Mouse (Mus musculus) testis, adult 2 months (tissue): ENCODE measurements around the gene Col4a3. TPM values are rescaled to one million over a fixed set of nuclear protein-coding genes. Genes with fewer than 3 reads are reported as not detected.
A peak's percentile ranks its signal among the peaks of the same experiment; 100 is the strongest.

Source experiments
- H3K27ac ChIP-seq: fragments of 200-500 bp; 2 replicates; pipeline ENCODE4 v1.5.1; 2012; ENCODE audit warnings: low read depth, low read length; ENCODE audit not compliant: control insufficient read depth, insufficient read depth
- H3K27me3 ChIP-seq: fragments of 200-500 bp; 2 replicates; pipeline ENCODE4 v1.6.1; 2012; ENCODE audit warnings: mild to moderate bottlenecking, low read length, moderate library complexity; ENCODE audit not compliant: control insufficient read depth, insufficient read depth
- H3K36me3 ChIP-seq: fragments of 200-500 bp; 2 replicates; pipeline ENCODE4 v1.6.1; 2012; ENCODE audit warnings: mild to moderate bottlenecking, low read length; ENCODE audit not compliant: control insufficient read depth, insufficient read depth
- H3K4me1 ChIP-seq: fragments of 200-500 bp; 2 replicates; pipeline ENCODE4 v1.6.1; 2012; ENCODE audit warnings: low read length; ENCODE audit not compliant: control insufficient read depth, insufficient read depth
- H3K4me3 ChIP-seq: fragments of 200-500 bp; 2 replicates; pipeline ENCODE4 v1.5.1; 2012; ENCODE audit warnings: low read depth, mild to moderate bottlenecking, low read length, moderate library complexity, mixed read lengths; ENCODE audit not compliant: control insufficient read depth
- CTCF ChIP-seq: fragments of 200-500 bp; IDR thresholded peaks from 2 replicates; pipeline ENCODE4 v1.5.1; 2012; ENCODE audit warnings: low read depth, mild to moderate bottlenecking, inconsistent platforms, low read length, moderate library complexity; ENCODE audit not compliant: control insufficient read depth, insufficient read depth, insufficient replicate concordance
- POLR2A ChIP-seq: fragments of 200-500 bp; IDR thresholded peaks from 2 replicates; pipeline ENCODE4 v1.6.1; 2012; ENCODE audit warnings: low read depth, mild to moderate bottlenecking, inconsistent platforms, low read length, moderate library complexity; ENCODE audit not compliant: control insufficient read depth
- polyA plus RNA-seq: library from polyadenylated mRNA; depleted of rRNA; stranded (reverse); fragments of >200 nt; gene quantifications from 2 replicates; pipeline ENCODE4 v1.2.3, GENCODE M21; 2012; rRNA removed

Gene Col4a3
- polyA plus RNA-seq = 5.3 and 7.9 TPM in 2 replicates

DNA sequence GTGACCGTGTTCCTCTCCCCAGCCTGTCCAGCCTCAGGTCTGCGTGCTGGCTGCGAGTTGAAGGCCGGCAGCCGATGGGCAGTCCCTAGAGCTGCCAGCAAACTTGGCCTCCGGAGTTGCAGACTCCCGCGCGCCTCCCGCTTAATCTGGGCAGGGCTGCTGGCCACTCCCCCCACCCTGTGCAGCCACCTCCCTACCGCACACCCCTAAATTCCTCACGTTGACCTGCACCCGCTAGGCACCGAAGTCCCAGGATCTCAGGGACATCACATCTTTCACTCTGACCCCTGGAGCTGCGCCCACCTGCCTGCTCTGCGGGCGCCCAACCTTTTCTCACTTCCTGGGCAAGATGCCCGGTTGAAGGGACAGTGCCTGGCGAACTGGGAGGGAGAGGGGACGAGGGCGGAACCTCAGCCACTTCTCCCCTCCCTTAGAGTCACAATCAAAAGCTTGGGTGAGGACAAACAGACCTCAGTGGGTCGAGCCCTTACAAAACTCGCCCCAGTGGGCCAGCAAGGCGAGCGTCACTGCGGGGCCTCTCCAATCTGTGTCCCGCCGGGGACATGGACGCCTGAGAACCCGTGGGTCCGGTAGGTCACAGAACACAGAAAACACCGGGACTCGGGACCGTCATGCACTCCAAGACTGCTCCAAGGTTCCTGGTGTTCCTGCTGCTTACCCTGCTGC is at the start of gene Col4a3, which contains the start of gene Col4a4:
Col4a3 (plus strand) TSS at position 209 of the 687 bp plus-strand sequence.
Col4a4 (minus strand) TSS at position 137 of the 687 bp plus-strand sequence.
- peak within 1 kb of the TSS; percentile 59 for H3K27ac ChIP-seq
- no peaks in the 10 kb centered on the region for H3K36me3 ChIP-seq
- H3K4me3 ChIP-seq = peak within 1 kb of the TSS; percentile 69
- no peaks in the 10 kb centered on the region for H3K27me3 ChIP-seq
- H3K4me1 ChIP-seq = peaks cover 7% of the 10 kb centered on the region; the same call in 1 of the 2 replicates
- TF ChIP-seq CTCF (no peak), POLR2A (no peak)

- Histone ChIP-seq H3K27me3 (no peaks in the 10 kb centered on the region), H3K27ac (no peak overlapping the region), H3K36me3 (no peaks in the 10 kb centered on the region), H3K4me3 (no peak overlapping the region), H3K4me1 (no peaks in the 10 kb centered on the region)
- TF ChIP-seq POLR2A (no peak), CTCF (no peak)
These were observed 48.9 kb upstream of the Col4a3 start for GRCm38 (mm10) chr1:82537848-82538247.

DNA sequence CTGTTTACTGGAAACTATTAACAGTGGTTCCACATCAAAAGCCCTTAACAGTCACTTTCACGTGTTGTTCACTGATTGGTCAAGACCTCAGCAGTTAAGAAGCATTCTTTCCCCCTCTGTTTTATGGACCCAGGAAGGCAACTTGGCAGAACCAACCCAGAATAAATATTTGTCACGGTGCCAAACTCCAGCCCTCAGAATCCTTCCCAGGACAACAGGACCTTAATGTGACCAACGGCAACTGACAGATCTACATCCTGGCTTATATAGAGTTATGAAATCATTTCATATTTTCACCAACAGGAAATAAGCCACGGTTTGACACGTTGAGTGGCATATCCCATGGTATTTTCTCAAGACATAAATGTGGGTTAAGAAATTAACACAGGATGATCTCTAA is 46.7 kb upstream of the Col4a3 start:
- no peaks in the 10 kb centered on the region for H3K36me3 ChIP-seq
- H3K27ac ChIP-seq = no peak overlapping the region
- no peaks in the 10 kb centered on the region for H3K27me3 ChIP-seq
- no peaks in the 10 kb centered on the region for H3K4me1 ChIP-seq
- TF ChIP-seq POLR2A = no peak
- no peak for TF ChIP-seq CTCF
- no peak overlapping the region for H3K4me3 ChIP-seq

DNA sequence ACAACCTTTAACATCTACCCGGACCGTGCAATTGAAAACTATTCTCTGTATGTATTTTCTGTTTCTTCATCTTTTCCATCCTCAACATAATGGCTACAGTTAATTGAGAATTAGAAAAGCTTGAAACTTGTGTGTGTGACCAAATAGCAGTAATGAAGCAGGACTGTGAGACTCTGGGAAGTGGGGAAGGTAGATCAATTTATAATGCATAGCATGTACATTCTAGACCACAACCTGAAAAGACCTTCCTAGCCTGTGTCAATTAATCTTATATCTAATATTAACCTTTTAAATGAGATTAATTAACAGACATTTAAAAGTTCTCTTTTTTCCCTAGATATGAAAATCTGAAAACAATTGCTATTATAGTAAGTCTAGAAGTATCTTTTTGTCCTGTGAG is 42.8 kb upstream of the Col4a3 start:
- no peaks in the 10 kb centered on the region for H3K27me3 ChIP-seq
- H3K27ac ChIP-seq = no peak overlapping the region
- no peaks in the 10 kb centered on the region for H3K4me1 ChIP-seq
- no peak overlapping the region for H3K4me3 ChIP-seq
- no peaks in the 10 kb centered on the region for H3K36me3 ChIP-seq
- TF ChIP-seq POLR2A = no peak
- TF ChIP-seq CTCF = no peak

GRCm38 (mm10) chr1:82544419-82545185 is 42.1 kb upstream of the Col4a3 start:
- H3K36me3 ChIP-seq = no peaks in the 10 kb centered on the region
- H3K4me1 ChIP-seq = no peaks in the 10 kb centered on the region
- TF ChIP-seq CTCF = no peak
- TF ChIP-seq POLR2A = no peak
- H3K27ac ChIP-seq = peak overlapping the region; percentile 60; the same call in 1 of the 2 replicates
- no peak overlapping the region for H3K4me3 ChIP-seq
- H3K27me3 ChIP-seq = no peaks in the 10 kb centered on the region

GRCm38 (mm10) chr1:82545199-82545960 is 41.3 kb upstream of the Col4a3 start:
- no peak overlapping the region for H3K4me3 ChIP-seq
- H3K27ac ChIP-seq = no peak overlapping the region
- 0 out of 2 replicates have a peak, but pooled peaks have one; percentile 8 for TF ChIP-seq CTCF
- TF ChIP-seq POLR2A = no peak
- H3K36me3 ChIP-seq = no peaks in the 10 kb centered on the region
- no peaks in the 10 kb centered on the region for H3K4me1 ChIP-seq
- no peaks in the 10 kb centered on the region for H3K27me3 ChIP-seq
